Mouse (Mus musculus) cerebellum, adult 9-10 months (tissue): ENCODE results near the gene Ikzf4.

ENCODE experiments used
- DNase-seq: peaks from one replicate; pipeline ENCODE4 v3.0.0; 2022

Gene Ikzf4

DNA sequence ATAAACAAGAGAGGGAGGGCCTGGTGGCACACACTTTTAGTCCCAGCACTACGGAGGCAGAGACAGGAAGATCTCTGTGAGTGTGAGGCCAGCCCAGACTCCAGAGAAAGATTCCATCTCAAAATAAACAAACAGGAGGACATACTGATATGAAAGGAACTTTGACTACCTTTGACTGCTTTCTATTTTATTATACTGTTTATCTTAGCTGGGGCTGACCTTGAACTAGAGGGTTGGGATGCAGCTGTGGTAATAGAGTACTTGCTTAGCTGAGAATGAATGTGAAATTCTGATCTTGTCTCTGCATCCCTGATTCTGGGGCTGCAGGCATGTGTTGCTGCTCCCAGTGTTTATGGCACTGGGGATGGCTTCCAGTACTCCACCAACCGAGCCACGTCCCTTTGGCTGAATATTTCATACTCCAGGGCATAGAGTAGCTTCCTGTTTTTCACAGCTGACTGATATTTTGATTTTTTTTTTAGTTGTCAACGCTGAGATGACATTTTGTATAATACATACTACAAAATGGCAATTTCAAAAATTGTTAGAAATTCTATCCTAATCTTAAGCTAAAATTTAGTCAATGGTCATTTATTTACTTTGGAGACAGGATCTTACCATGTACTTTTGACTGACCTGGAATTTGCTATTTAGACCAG, 43.2 kb downstream of the Ikzf4 start:
- DNase-seq = no peak

DNA sequence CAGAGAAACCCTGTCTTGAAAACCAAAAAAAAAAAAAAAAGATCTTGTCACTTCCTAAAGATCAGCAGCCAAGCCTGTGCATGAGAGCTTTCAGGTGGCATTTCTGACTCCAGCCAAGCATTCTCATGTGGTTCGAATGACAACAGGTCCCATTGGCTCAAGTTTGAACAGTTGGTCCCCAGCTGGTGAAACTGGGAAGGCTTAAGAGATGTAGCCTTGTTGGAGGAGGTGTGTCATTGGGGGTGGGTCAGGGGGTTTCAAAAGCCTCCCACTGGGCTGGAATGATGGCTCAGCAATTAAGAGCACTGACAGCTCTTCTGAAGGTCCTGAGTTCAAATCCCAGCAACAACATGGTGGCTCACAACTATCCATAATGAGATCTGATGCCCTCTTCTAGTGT, 44.3 kb downstream of the Ikzf4 start:
- DNase-seq = no peak

- no peak for DNase-seq
Observed at GRCm38 (mm10) chr10:128598476-128598875, 47.3 kb downstream of the Ikzf4 start.

GRCm38 (mm10) chr10:128592797-128593196, 53.0 kb downstream of the Ikzf4 start:
- DNase-seq = no peak

GRCm38 (mm10) chr10:128591436-128591835, 54.4 kb downstream of the Ikzf4 start:
- DNase-seq = no peak

- peak; percentile 67 for DNase-seq
Observed at GRCm38 (mm10) chr10:128590193-128590690, 55.5 kb downstream of the Ikzf4 start.

GRCm38 (mm10) chr10:128589464-128590192, 56.2 kb downstream of the Ikzf4 start, which contains the start of gene Erbb3:
Erbb3 (minus strand) TSS chr10:128589652.
- DNase-seq = no peak

DNA sequence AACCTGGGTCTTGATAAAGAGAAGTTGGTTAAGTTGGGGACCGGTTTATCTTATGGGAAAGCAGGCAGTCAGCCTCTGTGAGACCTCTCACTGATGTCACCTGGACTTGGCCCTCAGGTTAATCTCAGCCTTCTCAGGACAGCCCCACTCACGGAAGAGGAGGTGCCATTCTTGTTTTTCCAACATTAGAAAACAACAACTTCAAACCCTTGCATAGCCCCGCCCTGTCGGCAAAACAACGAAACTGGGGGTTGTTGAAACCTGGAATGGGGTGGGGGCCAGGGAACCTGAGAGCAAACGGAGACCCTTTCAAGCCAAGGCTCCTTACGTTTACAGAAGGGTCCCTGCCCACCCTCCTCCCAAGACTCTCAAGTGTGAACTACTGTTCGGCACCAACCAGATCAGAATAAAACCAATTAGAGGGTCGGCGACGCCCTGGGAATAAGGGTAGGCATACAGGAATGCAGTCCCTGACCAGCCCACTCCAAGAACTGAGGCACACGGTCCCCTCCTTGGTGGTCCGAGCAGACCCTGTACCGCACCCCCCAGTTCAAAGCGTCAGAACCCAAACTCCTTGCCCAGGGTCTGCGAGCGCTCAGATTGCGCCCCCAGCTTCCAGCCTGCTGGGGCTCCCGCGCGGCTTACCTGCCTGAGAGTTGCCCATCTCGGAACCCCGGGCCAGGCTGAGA, 56.9 kb downstream of the Ikzf4 start:
- DNase-seq = no peak

GRCm38 (mm10) chr10:128588136-128588535, 57.7 kb downstream of the Ikzf4 start:
- no peak for DNase-seq

DNA sequence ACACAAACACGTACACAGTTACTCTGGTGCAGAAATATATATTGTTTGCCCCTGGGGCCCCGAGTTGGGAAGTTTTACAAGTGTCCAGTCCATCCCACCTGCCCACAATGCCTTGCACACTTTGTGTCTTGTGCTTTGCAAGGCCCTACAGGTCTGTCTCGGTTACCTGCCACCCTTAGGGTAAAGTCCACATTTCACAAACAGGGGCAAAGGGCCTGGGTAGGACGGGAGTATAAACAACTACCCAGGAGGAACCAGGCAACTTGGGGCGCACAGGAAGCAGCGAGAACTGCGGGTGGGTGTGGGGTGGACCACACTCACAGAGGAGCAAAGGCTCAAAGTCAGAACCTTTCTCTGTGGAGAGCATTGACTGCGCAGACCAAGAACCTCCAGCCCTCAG, 58.1 kb downstream of the Ikzf4 start:
- no peak for DNase-seq

- DNase-seq = no peak
Observed at GRCm38 (mm10) chr10:128587120-128587519, 58.7 kb downstream of the Ikzf4 start.

DNA sequence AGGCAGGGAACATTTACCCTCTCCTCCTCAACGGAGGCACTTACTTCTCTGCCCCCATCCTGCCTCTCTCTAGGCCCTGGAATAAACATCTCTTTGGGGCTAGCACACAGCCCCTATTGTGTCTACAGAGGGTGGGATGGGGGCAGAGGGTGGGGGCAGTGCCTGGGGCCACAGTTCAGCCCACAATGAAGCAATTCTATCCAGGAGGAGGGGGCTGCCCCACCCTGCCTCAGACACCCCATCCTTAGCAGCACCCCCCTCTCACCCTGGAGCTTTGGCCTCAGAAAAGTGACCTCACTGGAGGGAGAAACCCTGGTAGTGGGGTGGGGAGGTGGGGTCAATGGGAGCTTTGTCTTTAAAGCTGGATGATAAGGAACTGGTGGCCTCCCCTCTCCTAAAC, 59.2 kb downstream of the Ikzf4 start:
- no peak for DNase-seq

- DNase-seq = no peak
Observed at GRCm38 (mm10) chr10:128584386-128584785, 61.4 kb downstream of the Ikzf4 start.

DNA sequence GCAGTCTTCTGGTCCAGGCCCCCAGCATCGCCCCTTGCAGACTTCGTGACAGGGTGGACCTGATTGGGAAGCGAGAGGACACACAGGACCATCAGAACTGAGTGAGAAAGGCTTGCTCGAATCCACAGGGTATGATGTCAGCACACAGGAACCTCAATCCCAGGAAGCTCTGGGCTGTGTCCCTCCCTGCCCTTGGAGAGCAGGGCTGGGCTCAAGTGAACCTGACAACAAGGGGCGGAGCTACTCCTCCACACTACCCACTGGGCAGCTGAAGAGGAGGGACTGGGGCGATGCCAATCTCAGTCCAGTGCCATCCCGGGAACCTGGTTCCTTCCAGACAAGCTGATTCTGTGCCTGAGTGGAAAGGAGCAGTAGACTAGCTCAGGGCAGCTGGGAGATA, 62.1 kb downstream of the Ikzf4 start:
- DNase-seq = peak; percentile 57
